Mouse (Mus musculus) forebrain, embryonic 16.5 days (tissue): ENCODE measurements around the gene Wnt7b. TPM values are rescaled to one million over a fixed set of nuclear protein-coding genes. Genes with fewer than 3 reads are reported as not detected.

Source experiments
- ATAC-seq: fragments of 200-750 bp; cut with Nextera tagmentation; 2 replicates; pipeline ENCODE4 v1.8.0; 2017; ENCODE audit warnings: mild to moderate bottlenecking, moderate library complexity
- H3K27ac ChIP-seq: fragments of 300-500 bp; sonication (generic); 2 replicates; pipeline ENCODE4 v1.5.1; 2014; ENCODE audit warnings: low read length, control low read depth
- H3K27me3 ChIP-seq: fragments of 300-500 bp; sonication (generic); replicated peaks from 2 replicates; pipeline ENCODE4 v1.6.1; 2014; ENCODE audit warnings: low read length; ENCODE audit not compliant: control insufficient read depth, insufficient read depth
- H3K36me3 ChIP-seq: fragments of 300-500 bp; sonication (generic); 2 replicates; pipeline ENCODE4 v1.6.1; 2014; ENCODE audit not compliant: control insufficient read depth, insufficient read depth
- H3K4me1 ChIP-seq: fragments of 300-500 bp; sonication (generic); replicated peaks from 2 replicates; pipeline ENCODE4 v1.6.1; 2014; ENCODE audit warnings: low read length; ENCODE audit not compliant: control insufficient read depth, insufficient read depth
- H3K4me2 ChIP-seq: fragments of 300-500 bp; sonication (generic); 2 replicates; pipeline ENCODE4 v1.6.1; 2014; ENCODE audit warnings: mild to moderate bottlenecking, low read length, control low read depth
- H3K4me3 ChIP-seq: fragments of 300-500 bp; sonication (generic); replicated peaks from 2 replicates; pipeline ENCODE4 v1.5.1; 2014; ENCODE audit warnings: mild to moderate bottlenecking, low read length, control low read depth
- H3K9ac ChIP-seq: fragments of 300-500 bp; sonication (generic); replicated peaks from 2 replicates; pipeline ENCODE4 v1.6.1; 2014; ENCODE audit warnings: low read depth, low read length, control low read depth
- H3K9me3 ChIP-seq: fragments of 300-500 bp; sonication (generic); 2 replicates; pipeline ENCODE4 v1.6.1; 2016; ENCODE audit warnings: low read length; ENCODE audit not compliant: control insufficient read depth
- WGBS: fragments of 180-500 bp; shearing (Covaris S2); extraction: QIAGEN DNeasy Blood & Tissue Kit; methylation state at CpG from one replicate; pipeline ENCODE4 v1.1.7; 2014; 5-methylcytosine and 5-hydroxymethylcytosine counted together
- polyA plus RNA-seq: library from polyadenylated mRNA; unstranded; fragments of >200 nt; fragmentation: Nextera tagmentation; extraction: Ambion mirVana; gene quantifications from 2 replicates; pipeline ENCODE4 v1.2.1, GENCODE M21; 2015

Gene Wnt7b
- polyA plus RNA-seq, 1 experiment from 2014 or later, result 110 TPM

GRCm38 (mm10) chr15:85592674-85593073, 10.4 kb upstream of the Wnt7b start:
- Histone ChIP-seq H3K4me3 (no peak overlapping the region), H3K36me3 (no peaks in the 10 kb centered on the region), H3K4me1 (no peaks in the 10 kb centered on the region), H3K9me3 (no peaks in the 10 kb centered on the region), H3K27me3 (no peaks in the 10 kb centered on the region), H3K27ac (no peak overlapping the region), H3K4me2 (no peak overlapping the region), H3K9ac (no peak overlapping the region)
- 87% methylated on average over 4 of the region's 4 CpGs for WGBS
- no peak for ATAC-seq

- no peaks in the 10 kb centered on the region for H3K27me3 ChIP-seq
- no peaks in the 10 kb centered on the region for H3K4me1 ChIP-seq
- H3K9ac ChIP-seq, result no peak overlapping the region
- H3K4me3 ChIP-seq, result no peak overlapping the region
- no peak overlapping the region for H3K4me2 ChIP-seq
- H3K36me3 ChIP-seq, result no peaks in the 10 kb centered on the region
- WGBS, result 90% methylated on average over 10 of the region's 10 CpGs
- H3K27ac ChIP-seq, result no peak overlapping the region
- H3K9me3 ChIP-seq, result no peaks in the 10 kb centered on the region
- ATAC-seq, result no peak
Observed at GRCm38 (mm10) chr15:85590831-85591230, 8.6 kb upstream of the Wnt7b start.

GRCm38 (mm10) chr15:85583504-85583903, 1.2 kb upstream of the Wnt7b start:
- ATAC-seq, result peak; percentile 89
- 2% methylated on average over 11 of the region's 11 CpGs for WGBS
- H3K4me2 ChIP-seq, result no peak overlapping the region
- no peak overlapping the region for H3K27ac ChIP-seq
- H3K4me1 ChIP-seq, result peaks cover 34% of the 10 kb centered on the region
- H3K27me3 ChIP-seq, result peaks cover 18% of the 10 kb centered on the region
- H3K4me3 ChIP-seq, result no peak overlapping the region
- H3K36me3 ChIP-seq, result no peaks in the 10 kb centered on the region
- H3K9me3 ChIP-seq, result no peaks in the 10 kb centered on the region
- no peak overlapping the region for H3K9ac ChIP-seq

- Histone ChIP-seq H3K9ac (no peak overlapping the region), H3K4me2 (peak overlapping the region; percentile 96), H3K4me1 (peaks cover 37% of the 10 kb centered on the region), H3K27ac (no peak overlapping the region), H3K36me3 (no peaks in the 10 kb centered on the region), H3K27me3 (peaks cover 22% of the 10 kb centered on the region), H3K4me3 (no peak overlapping the region), H3K9me3 (no peaks in the 10 kb centered on the region)
- peak; percentile 88 for ATAC-seq
- 2% methylated on average over 8 of the region's 8 CpGs for WGBS
Observed at GRCm38 (mm10) chr15:85583024-85583423, 751 bp upstream of the Wnt7b start.

GRCm38 (mm10) chr15:85581563-85582064, 659 bp downstream of the Wnt7b start:
- Histone ChIP-seq H3K4me2 (peak overlapping the region; percentile 96), H3K9ac (peak overlapping the region; percentile 75), H3K27me3 (peaks cover 28% of the 10 kb centered on the region), H3K4me3 (peak overlapping the region; percentile 70), H3K9me3 (no peaks in the 10 kb centered on the region), H3K36me3 (no peaks in the 10 kb centered on the region), H3K4me1 (peaks cover 51% of the 10 kb centered on the region), H3K27ac (peak overlapping the region; percentile 41)
- WGBS, result 0% methylated on average over 34 of the region's 67 CpGs
- ATAC-seq, result no peak

- peaks cover 56% of the 10 kb centered on the region for H3K4me1 ChIP-seq
- peak overlapping the region; percentile 70 for H3K4me3 ChIP-seq
- H3K4me2 ChIP-seq, result peak overlapping the region; percentile 96
- peaks cover 28% of the 10 kb centered on the region for H3K27me3 ChIP-seq
- peak overlapping the region; percentile 41 for H3K27ac ChIP-seq
- ATAC-seq, result no peak
- H3K36me3 ChIP-seq, result no peaks in the 10 kb centered on the region
- H3K9me3 ChIP-seq, result no peaks in the 10 kb centered on the region
- H3K9ac ChIP-seq, result peak overlapping the region; percentile 75
- under 1% methylated on average over 52 of the region's 66 CpGs for WGBS
Observed at GRCm38 (mm10) chr15:85580934-85581562, 1.2 kb downstream of the Wnt7b start.

- under 1% methylated on average over 22 of the region's 47 CpGs for WGBS
- peak overlapping the region; percentile 50; the same call in 1 of the 2 replicates for H3K27ac ChIP-seq
- peak overlapping the region; percentile 75 for H3K9ac ChIP-seq
- peaks cover 28% of the 10 kb centered on the region for H3K27me3 ChIP-seq
- peak overlapping the region; percentile 70 for H3K4me3 ChIP-seq
- H3K4me2 ChIP-seq, result peak overlapping the region; percentile 96
- ATAC-seq, result no peak
- H3K4me1 ChIP-seq, result peaks cover 62% of the 10 kb centered on the region
- no peaks in the 10 kb centered on the region for H3K36me3 ChIP-seq
- H3K9me3 ChIP-seq, result no peaks in the 10 kb centered on the region
Observed at GRCm38 (mm10) chr15:85580483-85580882, 1.8 kb downstream of the Wnt7b start.

- Histone ChIP-seq H3K27ac (peak overlapping the region; percentile 75), H3K9ac (peak overlapping the region; percentile 62), H3K36me3 (no peaks in the 10 kb centered on the region), H3K4me2 (peak overlapping the region; percentile 96), H3K4me1 (peaks cover 79% of the 10 kb centered on the region), H3K9me3 (no peaks in the 10 kb centered on the region), H3K27me3 (peaks cover 27% of the 10 kb centered on the region), H3K4me3 (peak overlapping the region; percentile 70)
- WGBS, result under 1% methylated on average over 53 of the region's 54 CpGs
- peak; percentile 29 for ATAC-seq
Observed at GRCm38 (mm10) chr15:85577583-85578460, 4.5 kb downstream of the Wnt7b start.
